Mouse (Mus musculus): ENCODE data around the gene Vmn1r45.
"Not testable (repeated sequence)": the region's sequence is repeated elsewhere in the genome, so short reads cannot be mapped to it uniquely, and the experiment has no call there.

Vmn1r45 gene

DNA sequence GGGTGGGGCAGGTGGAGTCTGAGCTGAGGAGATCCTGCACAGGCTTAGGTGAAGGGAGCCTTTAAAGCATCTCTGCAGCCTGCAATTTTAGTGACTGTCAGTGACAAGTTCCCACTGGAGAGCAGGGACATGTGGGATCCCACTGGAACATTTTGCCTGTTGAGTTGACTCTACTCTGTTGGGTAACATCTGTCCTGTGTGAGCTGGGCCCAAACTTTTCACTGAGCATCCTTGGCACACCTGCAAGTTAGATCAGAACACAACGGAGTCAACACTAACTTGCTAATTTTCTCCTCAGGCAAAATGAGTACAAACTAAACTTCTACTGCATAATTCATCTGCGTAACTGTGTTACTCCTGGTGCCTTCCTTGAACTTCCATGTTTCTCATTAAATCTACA, at the start of gene Vmn1r45:
Gene Vmn1r45 (minus strand): TSS at position 101 of the 400 bp plus-strand sequence.
- DNase-seq (ENCODE audit: low spot score in 2 of 2) = not testable (repeated sequence)

DNA sequence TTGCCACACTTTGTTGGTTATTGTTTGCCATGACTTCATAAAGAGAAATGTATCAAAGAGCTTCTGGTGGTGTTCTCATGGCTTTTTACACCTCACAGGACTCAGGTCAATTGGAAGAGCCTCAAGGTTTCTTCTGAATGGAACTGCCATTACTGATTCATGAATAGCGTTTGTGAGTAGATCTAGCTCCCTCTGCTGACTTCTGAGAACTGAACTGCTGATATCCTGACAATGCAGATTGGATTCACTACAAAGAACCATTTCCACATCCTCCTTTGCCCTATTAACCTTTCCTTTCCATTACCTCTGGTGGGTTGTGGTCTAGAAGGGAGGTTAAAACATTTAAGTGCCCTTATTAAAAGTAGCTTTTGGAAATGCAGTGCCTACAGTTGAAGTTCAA, 45.6 kb upstream of the Vmn1r45 start:
- DNase-seq (ENCODE audit: low spot score in 2 of 2) = no peak

DNA sequence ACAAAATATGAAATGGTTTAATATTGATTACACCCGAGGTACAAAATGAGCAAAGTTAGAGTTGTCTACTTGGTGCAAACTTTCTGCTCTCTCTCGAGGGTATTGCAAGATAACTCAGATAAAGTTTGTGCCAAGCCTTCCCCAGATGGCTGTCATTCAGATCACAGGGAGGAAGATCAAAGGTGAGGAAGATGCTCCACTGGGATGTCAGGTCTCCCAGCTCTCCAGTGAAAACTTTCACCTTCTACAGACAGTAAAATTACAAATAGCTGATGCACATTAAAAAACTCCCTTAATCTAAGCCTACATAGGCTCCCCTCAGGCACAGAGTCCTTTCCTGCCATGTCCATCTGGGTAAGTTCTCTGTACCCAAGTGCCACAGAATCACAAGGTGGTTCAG, 28.6 kb upstream of the Vmn1r45 start, which contains the start of gene Vmn1r46:
Gene Vmn1r46 (plus strand): TSS at position 301 of the 400 bp plus-strand sequence.
- DNase-seq (ENCODE audit: low spot score in 2 of 2) = no peak

DNA sequence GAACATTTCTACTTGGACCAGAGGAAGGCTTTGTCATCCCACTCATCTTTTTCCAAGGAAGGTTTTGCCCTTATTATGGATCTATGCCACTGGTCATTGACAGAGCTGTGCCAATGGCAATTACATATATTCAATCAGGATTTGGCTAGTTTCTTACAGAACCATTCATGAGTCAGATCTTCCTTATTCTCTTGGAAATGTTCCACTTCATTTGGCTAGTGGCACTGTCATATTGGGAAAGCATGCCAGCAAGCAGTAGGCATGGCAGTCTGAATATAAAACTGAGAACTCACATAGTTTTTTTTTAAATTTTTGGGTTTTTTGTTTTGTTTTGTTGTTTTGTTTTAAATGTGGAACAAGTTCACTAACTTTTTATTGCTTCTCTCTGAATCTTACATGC, 25.9 kb upstream of the Vmn1r45 start:
- no peak for DNase-seq (ENCODE audit: low spot score in 2 of 2)

DNA sequence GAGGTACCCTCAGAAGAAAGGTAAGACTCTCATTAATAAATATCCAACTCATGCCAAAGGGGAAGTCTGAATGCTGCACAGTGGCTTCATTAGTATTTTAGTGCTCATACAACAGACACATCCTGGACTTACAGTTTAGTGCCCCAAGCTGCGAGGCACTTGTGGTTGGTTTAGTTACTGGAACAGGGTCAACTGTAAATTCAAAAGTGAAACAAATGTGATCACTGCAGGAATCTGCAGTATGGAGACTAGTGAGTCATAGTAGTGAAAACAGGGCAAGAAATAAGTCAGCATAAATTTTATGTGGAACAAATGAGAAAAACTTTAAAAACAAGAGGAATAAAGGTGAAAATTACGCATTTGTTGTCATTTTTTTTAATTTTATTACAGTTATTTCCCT, 13.2 kb upstream of the Vmn1r45 start:
- DNase-seq (ENCODE audit: low spot score in 2 of 2) = no peak

DNA sequence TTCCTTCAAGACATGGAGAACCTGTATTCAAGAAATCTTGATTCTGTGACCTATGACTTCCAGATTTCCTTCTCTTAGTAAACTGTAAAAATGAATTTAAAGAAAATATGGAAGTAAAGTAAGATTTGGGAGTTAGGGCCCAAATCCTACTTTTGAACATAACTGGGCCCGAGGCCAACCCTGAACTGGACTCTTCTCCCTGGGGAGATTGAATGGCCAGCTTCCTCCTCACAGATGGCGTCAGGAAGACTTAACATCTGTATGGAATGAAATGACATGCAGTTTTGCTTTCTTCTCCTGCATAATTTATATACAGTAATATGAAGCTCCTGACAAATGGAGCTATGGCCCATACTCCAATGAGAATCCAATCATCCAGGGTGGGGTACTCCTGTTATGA, 528 bp upstream of the Vmn1r45 start:
- DNase-seq (ENCODE audit: low spot score in 2 of 2) = no peak

DNA sequence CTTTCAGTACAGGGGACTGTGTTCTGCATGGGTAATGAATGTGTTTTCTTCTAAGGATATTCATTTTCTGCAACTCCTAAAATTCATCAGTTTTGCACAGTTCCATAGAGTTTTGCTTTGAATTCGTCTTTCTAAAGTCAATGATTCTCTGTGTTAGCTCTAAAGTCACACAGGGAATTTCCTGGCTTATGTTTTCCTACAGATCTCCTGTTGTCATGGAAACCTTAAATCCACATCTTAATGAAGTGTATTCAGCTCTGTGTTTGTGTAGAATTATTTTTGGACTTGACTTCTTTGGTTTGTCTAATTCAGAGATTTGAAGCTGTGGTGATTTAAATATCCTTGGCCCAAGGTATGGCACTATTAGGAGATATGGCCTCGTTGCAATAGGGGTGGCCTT, 56.6 kb downstream of the Vmn1r45 start:
- DNase-seq (ENCODE audit: low spot score in 2 of 2) = no peak

DNA sequence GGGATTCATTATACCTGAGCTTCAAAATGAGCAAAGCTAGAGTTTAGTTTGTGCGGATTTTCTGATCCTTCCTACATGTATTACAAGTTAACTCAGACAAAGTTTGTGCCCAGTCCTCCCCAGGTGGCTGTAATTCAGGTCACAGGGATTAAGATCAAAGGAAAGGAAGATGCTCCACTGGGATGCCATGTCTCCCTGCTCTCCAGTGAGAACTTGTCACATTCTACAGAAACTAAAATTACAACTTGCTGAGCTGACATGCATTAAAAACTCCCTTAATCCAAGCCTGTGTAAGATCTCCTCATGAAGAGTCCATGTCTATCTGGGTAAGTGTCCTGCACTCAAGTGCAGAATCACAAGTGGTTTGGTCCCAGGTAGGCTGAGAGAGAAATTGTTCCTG, 57.0 kb downstream of the Vmn1r45 start, which contains the start of gene Vmn1r44:
Gene Vmn1r44 (plus strand): TSS at position 301 of the 400 bp plus-strand sequence.
- DNase-seq (ENCODE audit: low spot score in 2 of 2) = no peak

Measured in spleen, postnatal 10 days (tissue).